Mouse (Mus musculus) forebrain, embryonic 16.5 days (tissue): ENCODE results near the gene Etd. TPM values are rescaled to one million over a fixed set of nuclear protein-coding genes. Genes with fewer than 3 reads are reported as not detected.
"Not testable (repeated sequence)": the region's sequence is repeated elsewhere in the genome, so short reads cannot be mapped to it uniquely, and the experiment has no call there.

ENCODE experiments used
- ATAC-seq: fragments of 200-750 bp; cut with Nextera tagmentation; 2 replicates; pipeline ENCODE4 v1.8.0; 2017; ENCODE audit warnings: mild to moderate bottlenecking, moderate library complexity
- H3K27ac ChIP-seq: fragments of 300-500 bp; sonication (generic); 2 replicates; pipeline ENCODE4 v1.5.1; 2014; ENCODE audit warnings: low read length, control low read depth
- H3K27me3 ChIP-seq: fragments of 300-500 bp; sonication (generic); replicated peaks from 2 replicates; pipeline ENCODE4 v1.6.1; 2014; ENCODE audit warnings: low read length; ENCODE audit not compliant: control insufficient read depth, insufficient read depth
- H3K36me3 ChIP-seq: fragments of 300-500 bp; sonication (generic); 2 replicates; pipeline ENCODE4 v1.6.1; 2014; ENCODE audit not compliant: control insufficient read depth, insufficient read depth
- H3K4me1 ChIP-seq: fragments of 300-500 bp; sonication (generic); replicated peaks from 2 replicates; pipeline ENCODE4 v1.6.1; 2014; ENCODE audit warnings: low read length; ENCODE audit not compliant: control insufficient read depth, insufficient read depth
- H3K4me2 ChIP-seq: fragments of 300-500 bp; sonication (generic); 2 replicates; pipeline ENCODE4 v1.6.1; 2014; ENCODE audit warnings: mild to moderate bottlenecking, low read length, control low read depth
- H3K4me3 ChIP-seq: fragments of 300-500 bp; sonication (generic); replicated peaks from 2 replicates; pipeline ENCODE4 v1.5.1; 2014; ENCODE audit warnings: mild to moderate bottlenecking, low read length, control low read depth
- H3K9ac ChIP-seq: fragments of 300-500 bp; sonication (generic); replicated peaks from 2 replicates; pipeline ENCODE4 v1.6.1; 2014; ENCODE audit warnings: low read depth, low read length, control low read depth
- H3K9me3 ChIP-seq: fragments of 300-500 bp; sonication (generic); 2 replicates; pipeline ENCODE4 v1.6.1; 2016; ENCODE audit warnings: low read length; ENCODE audit not compliant: control insufficient read depth
- WGBS: fragments of 180-500 bp; shearing (Covaris S2); extraction: QIAGEN DNeasy Blood & Tissue Kit; methylation state at CpG from one replicate; pipeline ENCODE4 v1.1.7; 2014; 5-methylcytosine and 5-hydroxymethylcytosine counted together
- polyA plus RNA-seq: library from polyadenylated mRNA; unstranded; fragments of >200 nt; fragmentation: Nextera tagmentation; extraction: Ambion mirVana; gene quantifications from 2 replicates; pipeline ENCODE4 v1.2.1, GENCODE M21; 2015

Gene Etd
- polyA plus RNA-seq = not detected in 2 replicates

GRCm38 (mm10) chrX:53434618-53435017, at the start of gene Etd:
Etd (plus strand) TSS chrX:53434918.
- no peak within 1 kb of the TSS for H3K9ac ChIP-seq
- no peaks in the 10 kb centered on the region for H3K36me3 ChIP-seq
- no peak for ATAC-seq
- no peak within 1 kb of the TSS for H3K4me3 ChIP-seq
- H3K27me3 ChIP-seq = no peaks in the 10 kb centered on the region
- H3K4me2 ChIP-seq = no peak within 1 kb of the TSS
- H3K9me3 ChIP-seq = no peaks in the 10 kb centered on the region
- H3K4me1 ChIP-seq = no peaks in the 10 kb centered on the region
- 87% methylated on average over 3 of the region's 3 CpGs for WGBS
- H3K27ac ChIP-seq = no peak within 1 kb of the TSS

DNA sequence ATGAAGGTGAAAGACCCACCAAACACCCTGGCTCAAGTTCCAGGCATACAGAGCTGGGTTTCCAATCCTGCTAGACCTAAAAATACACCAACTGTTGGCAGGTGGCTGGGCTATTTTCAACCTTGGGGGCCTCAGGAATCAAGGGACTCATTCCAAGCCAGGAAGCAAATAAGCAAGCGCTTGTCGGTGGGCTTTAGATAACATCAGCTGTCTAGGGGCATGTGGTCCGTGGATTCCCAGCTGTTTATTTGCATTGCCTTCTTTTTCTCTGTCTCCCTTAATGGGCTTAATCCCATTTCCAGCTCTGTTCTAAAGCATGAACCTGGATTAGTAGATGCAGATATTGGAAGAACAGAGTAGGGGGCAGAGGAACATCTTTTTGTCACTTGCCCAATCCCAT, 48.4 kb upstream of the Etd start:
- Histone ChIP-seq H3K4me1 (no peaks in the 10 kb centered on the region), H3K27me3 (no peaks in the 10 kb centered on the region), H3K9ac (no peak overlapping the region), H3K4me3 (no peak overlapping the region), H3K9me3 (no peaks in the 10 kb centered on the region), H3K4me2 (no peak overlapping the region), H3K27ac (no peak overlapping the region), H3K36me3 (no peaks in the 10 kb centered on the region)
- ATAC-seq = no peak
- 77% methylated on average over 3 of the region's 3 CpGs for WGBS

GRCm38 (mm10) chrX:53432888-53433287, 1.8 kb upstream of the Etd start:
- Histone ChIP-seq H3K27ac (no peak overlapping the region), H3K36me3 (no peaks in the 10 kb centered on the region), H3K4me3 (no peak overlapping the region), H3K27me3 (no peaks in the 10 kb centered on the region), H3K4me1 (no peaks in the 10 kb centered on the region), H3K9ac (no peak overlapping the region), H3K4me2 (no peak overlapping the region), H3K9me3 (no peaks in the 10 kb centered on the region)
- ATAC-seq = no peak
- WGBS = 68% methylated on average over 1 of the region's 1 CpGs

DNA sequence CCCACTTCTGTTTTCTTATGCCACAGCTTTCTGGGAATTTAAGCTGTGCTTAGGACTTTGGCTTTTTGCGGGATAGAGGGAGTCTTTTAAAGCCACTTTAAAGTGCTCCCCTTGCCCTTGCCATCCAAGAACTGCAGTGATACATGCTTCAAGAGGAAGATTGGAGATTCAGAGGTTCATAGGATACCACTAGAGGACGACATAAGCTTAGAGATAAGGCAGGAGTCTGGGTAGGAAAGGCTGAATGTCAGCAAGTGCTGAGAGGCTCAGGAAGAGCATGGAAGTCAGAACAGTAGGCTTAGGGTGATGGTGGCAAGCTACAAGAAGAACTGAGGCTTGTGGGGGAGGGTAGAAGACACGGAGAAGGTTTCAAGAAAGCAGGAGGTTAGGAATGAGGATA, 24.9 kb downstream of the Etd start:
- Histone ChIP-seq H3K4me1 (no peaks in the 10 kb centered on the region), H3K36me3 (no peaks in the 10 kb centered on the region), H3K27ac (no peak overlapping the region), H3K27me3 (no peaks in the 10 kb centered on the region), H3K4me2 (no peak overlapping the region), H3K9me3 (no peaks in the 10 kb centered on the region), H3K4me3 (no peak overlapping the region), H3K9ac (no peak overlapping the region)
- no peak for ATAC-seq
- 43% methylated on average over 3 of the region's 3 CpGs for WGBS

GRCm38 (mm10) chrX:53464194-53464593, 29.5 kb downstream of the Etd start:
- H3K36me3 ChIP-seq, H3K4me1 ChIP-seq, ATAC-seq: not testable (repeated sequence)

More at GRCm38 (mm10) chrX:53464194-53464593, 29.5 kb downstream of the Etd start:
- not testable (repeated sequence) for H3K27ac ChIP-seq, H3K27me3 ChIP-seq, H3K4me3 ChIP-seq, H3K9ac ChIP-seq, H3K9me3 ChIP-seq, H3K4me2 ChIP-seq

Other genes starting within 250 kb of the Etd start
- gene Plac1, start 194.8 kb upstream of the Etd start, polyA plus RNA-seq = 0.75 TPM in 1 of 2 replicates, not detected in the other
- 3.4 and 3.6 TPM in 2 replicates for gene Fam122b, start 165.1 kb upstream of the Etd start, polyA plus RNA-seq
- not detected in 2 replicates for gene Fam122c, start 161.5 kb upstream of the Etd start, polyA plus RNA-seq
- gene Mospd1, start 64.4 kb upstream of the Etd start, polyA plus RNA-seq = 48.8 and 60.3 TPM in 2 replicates
- 87.0 and 116 TPM in 2 replicates for gene Rtl8c, start 173.1 kb downstream of the Etd start, polyA plus RNA-seq
- gene Gm14597, start 174.1 kb downstream of the Etd start, polyA plus RNA-seq = not detected in 2 replicates
- gene Rtl8a, start 208.8 kb downstream of the Etd start, polyA plus RNA-seq = 146 and 154 TPM in 2 replicates
- gene Rtl8b, start 235.5 kb downstream of the Etd start, polyA plus RNA-seq = 112 and 119 TPM in 2 replicates